Mouse (Mus musculus) CH12.LX (cell line): Measurements from ENCODE around the gene Itpr3. TPM values are rescaled to one million over a fixed set of nuclear protein-coding genes. Genes with fewer than 3 reads are reported as not detected.
A peak's percentile ranks its signal among the peaks of the same experiment; 100 is the strongest.

Experiments used
- DNase-seq: peaks from one replicate; pipeline ENCODE4 v3.0.0-alpha.2; 2013; ENCODE audit errors: extremely low read depth
- H3K27ac ChIP-seq: 2 replicates; pipeline ENCODE4 v1.5.1; 2012; ENCODE audit warnings: low read depth, mild to moderate bottlenecking, control low read depth, moderate library complexity; ENCODE audit not compliant: insufficient read depth
- H3K27me3 ChIP-seq: replicated peaks from 2 replicates; pipeline ENCODE3; 2012; ENCODE audit warnings: inconsistent platforms
- H3K36me3 ChIP-seq, 2 experiments: replicated peaks in 1 of 2; 2 replicates each; pipeline versions ENCODE3 to v1.6.1; 2012; ENCODE audit warnings: inconsistent platforms in 1 of 2, low read length in 1 of 2, mild to moderate bottlenecking in 1 of 2, mixed read lengths in 1 of 2, moderate library complexity in 1 of 2; ENCODE audit not compliant: control insufficient read depth in 1 of 2, insufficient read depth in 1 of 2
- H3K4me1 ChIP-seq, 2 experiments: 2 replicates each; pipeline ENCODE4 v1.6.1; 2012; ENCODE audit warnings: inconsistent platforms in 1 of 2, moderate library complexity in 1 of 2; ENCODE audit not compliant: insufficient read depth in 2 of 2, control insufficient read depth in 1 of 2
- H3K4me2 ChIP-seq: 2 replicates; pipeline ENCODE4 v1.6.1; 2012; ENCODE audit warnings: low read depth, mild to moderate bottlenecking, control low read depth; ENCODE audit not compliant: poor library complexity, insufficient read depth, severe bottlenecking
- H3K4me3 ChIP-seq, 3 experiments: fragments of 150-350 bp in 1 of 3; sonication (generic) in 1 of 3; replicated peaks in 1 of 3; 2 replicates each; pipeline versions ENCODE3 to v1.5.1; 2011 to 2012; ENCODE audit warnings: low read depth in 2 of 3, low read length in 2 of 3, mild to moderate bottlenecking in 2 of 3, moderate library complexity in 2 of 3, control low read depth in 1 of 3, improper control_type of control experiment in 1 of 3, inconsistent platforms in 1 of 3, mixed read lengths in 1 of 3; ENCODE audit not compliant: poor library complexity in 1 of 3
- H3K79me2 ChIP-seq: replicated peaks from 2 replicates; pipeline ENCODE4 v1.6.1; 2012; ENCODE audit warnings: mild to moderate bottlenecking, moderate library complexity; ENCODE audit not compliant: control insufficient read depth, poor library complexity, insufficient read depth, severe bottlenecking; ENCODE audit errors: extremely low read depth
- H3K9ac ChIP-seq: 2 replicates; pipeline ENCODE4 v1.6.1; 2012; ENCODE audit warnings: low read depth, mild to moderate bottlenecking, control low read depth, moderate library complexity; ENCODE audit not compliant: insufficient read depth
- H3K9me3 ChIP-seq: replicated peaks from 2 replicates; pipeline ENCODE3; 2012; ENCODE audit warnings: low read length, inconsistent platforms, mixed read lengths
- BHLHE40 ChIP-seq: IDR thresholded peaks from 2 replicates; pipeline ENCODE4 v1.6.1; 2011; ENCODE audit warnings: mild to moderate bottlenecking, low read depth, low read length, improper control_type of control experiment
- CHD1 ChIP-seq: IDR thresholded peaks from 2 replicates; pipeline ENCODE4 v1.6.1; 2012; ENCODE audit warnings: low read depth, low read length, improper control_type of control experiment, inconsistent platforms
- ETS1 ChIP-seq: conservative IDR thresholded peaks from 2 replicates; pipeline ENCODE4 v1.6.1; 2012; ENCODE audit warnings: low read depth, mild to moderate bottlenecking, inconsistent platforms, low read length, improper control_type of control experiment, moderate library complexity
- HCFC1 ChIP-seq: IDR thresholded peaks from 2 replicates; pipeline ENCODE4 v1.6.1; 2012; ENCODE audit warnings: low read depth, mild to moderate bottlenecking, inconsistent platforms, low read length, improper control_type of control experiment
- JUN ChIP-seq: IDR thresholded peaks from 2 replicates; pipeline ENCODE4 v1.6.1; 2011; ENCODE audit warnings: low read depth, mild to moderate bottlenecking, low read length, improper control_type of control experiment, moderate library complexity; ENCODE audit not compliant: insufficient read depth
- JUND ChIP-seq: conservative IDR thresholded peaks from 2 replicates; pipeline ENCODE4 v1.6.1; 2011; ENCODE audit warnings: low read depth, low read length, improper control_type of control experiment
- KAT2A ChIP-seq: IDR thresholded peaks from 2 replicates; pipeline ENCODE4 v1.6.1; 2012; ENCODE audit warnings: low read length, improper control_type of control experiment, inconsistent platforms; ENCODE audit not compliant: insufficient replicate concordance
- MAFK ChIP-seq: IDR thresholded peaks from 2 replicates; pipeline ENCODE4 v1.6.1; 2011; ENCODE audit warnings: low read length, improper control_type of control experiment; ENCODE audit not compliant: insufficient replicate concordance
- MXI1 ChIP-seq: IDR thresholded peaks from 2 replicates; pipeline ENCODE4 v1.6.1; 2011; ENCODE audit warnings: mild to moderate bottlenecking, low read depth, low read length, improper control_type of control experiment
- PAX5 ChIP-seq: IDR thresholded peaks from 2 replicates; pipeline ENCODE4 v1.6.1; 2012; ENCODE audit warnings: low read length, inconsistent platforms, mixed read lengths
- SIN3A ChIP-seq: IDR thresholded peaks from 2 replicates; pipeline ENCODE4 v1.6.1; 2012; ENCODE audit warnings: low read length, improper control_type of control experiment, inconsistent platforms
- SMC3 ChIP-seq: IDR thresholded peaks from 2 replicates; pipeline ENCODE4 v1.6.1; 2011; ENCODE audit warnings: low read depth, low read length, improper control_type of control experiment
- TCF12 ChIP-seq: IDR thresholded peaks from 2 replicates; pipeline ENCODE4 v1.6.1; 2014; ENCODE audit warnings: low read depth, mild to moderate bottlenecking, inconsistent platforms, low read length, improper control_type of control experiment
- USF1 ChIP-seq: IDR thresholded peaks from 2 replicates; pipeline ENCODE4 v1.6.1; 2014; ENCODE audit warnings: low read depth, mild to moderate bottlenecking, inconsistent platforms, low read length, improper control_type of control experiment
- ZC3H11A ChIP-seq: IDR thresholded peaks from 2 replicates; pipeline ENCODE4 v1.6.1; 2012; ENCODE audit warnings: low read depth, mild to moderate bottlenecking, inconsistent platforms, low read length, improper control_type of control experiment
- dilution Hi-C: fragments of 300-500 bp; cut with MboI; formaldehyde crosslinking; loops from 2 replicates; pipeline ENCODE4 v1.14.3; 2020; ENCODE audit warnings: low sequenced_read_pairs; ENCODE audit not compliant: extremely low pct_unique_long_range_greater_than_20kb, extremely low pct_ligation_motif_present
- in situ Hi-C: fragments of 300-500 bp; cut with MboI; formaldehyde crosslinking; loops from 3 replicates; pipeline ENCODE4 v1.14.3; 2019; ENCODE audit warnings: low sequenced_read_pairs, low pct_ligation_motif_present, low pct_unique_long_range_greater_than_20kb, mixed read lengths
- polyA plus RNA-seq: library from polyadenylated mRNA; unstranded; fragments of >175 nt; gene quantifications from 2 replicates; pipeline ENCODE4 v1.2.1, GENCODE M21; 2012; ENCODE audit warnings: low read depth; ENCODE audit not compliant: insufficient read length
- total RNA-seq, 2 experiments: library from RNA; depleted of rRNA; stranded (reverse); fragments of 300-350 nt in 1 of 2; fragments of >200 nt in 1 of 2; gene quantifications; 2 replicates each; pipeline ENCODE4 v1.2.3; 2012 to 2014

Itpr3 gene
- total and polyA plus RNA-seq, 3 experiments: 2.5 to 11.3 (median 9.5) TPM

DNA sequence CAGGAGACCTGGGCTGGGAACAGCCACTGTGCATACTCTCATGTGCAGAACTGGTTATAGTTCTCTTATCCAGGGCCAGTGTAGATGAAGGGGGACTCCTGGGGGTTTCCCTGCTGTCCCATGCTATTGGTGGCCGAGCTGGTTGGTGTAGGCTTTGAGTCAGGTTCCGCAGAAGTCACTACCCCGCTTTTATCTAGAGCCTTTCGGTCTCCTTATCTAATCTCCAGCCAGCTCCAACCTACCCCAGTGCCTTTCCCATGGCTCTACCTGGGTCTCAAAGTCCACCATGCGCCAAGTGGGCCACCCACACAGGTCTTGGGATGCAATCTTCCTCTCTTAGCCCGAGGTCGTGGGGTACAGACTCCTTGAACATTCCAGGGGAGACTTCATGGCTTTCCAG lies 9.0 kb downstream of the Itpr3 start:
- dilution Hi-C loops: no loop called here
- H3K4me2 ChIP-seq: no peak overlapping the region

DNA sequence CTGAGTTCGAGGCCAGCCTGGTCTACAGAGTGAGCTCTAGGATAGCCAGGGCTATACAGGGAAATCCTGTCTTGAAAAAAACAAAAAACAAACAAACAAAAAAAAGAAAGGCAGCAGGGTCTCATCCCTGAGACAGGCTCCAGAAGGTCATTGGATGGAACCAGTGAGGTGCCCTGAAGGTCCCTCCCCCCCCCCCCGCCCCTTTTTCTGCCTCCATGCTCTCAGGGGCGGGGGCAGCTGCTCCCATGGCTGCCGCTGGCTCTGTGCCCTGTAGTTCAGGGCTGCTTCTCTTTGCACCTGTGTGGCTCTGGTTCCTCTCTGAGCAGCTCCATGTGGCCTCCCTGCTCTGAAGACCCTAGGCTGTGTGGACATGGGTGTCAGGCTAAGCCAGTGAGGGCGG lies 12.0 kb downstream of the Itpr3 start:
- TF ChIP-seq KAT2A (no peak), ZC3H11A (no peak), USF1 (no peak), JUN (no peak), PAX5 (no peak), ETS1 (no peak), JUND (no peak), MXI1 (no peak), SIN3A (no peak), MAFK (no peak), HCFC1 (no peak)
- peaks cover 0 to 15% of the 10 kb centered on the region in 2 experiments for H3K36me3 ChIP-seq
- H3K27ac ChIP-seq: no peak overlapping the region
- no peak overlapping the region for H3K4me2 ChIP-seq
- dilution Hi-C loops: no loop called here
- DNase-seq: no peak
- H3K27me3 ChIP-seq: no peaks in the 10 kb centered on the region
- H3K9ac ChIP-seq: no peak overlapping the region
- H3K79me2 ChIP-seq: no peaks in the 10 kb centered on the region
- in situ Hi-C loops: no loop called here
- H3K9me3 ChIP-seq: no peaks in the 10 kb centered on the region
- H3K4me3 ChIP-seq: no peak overlapping the region
- H3K4me1 ChIP-seq: peaks cover 26 to 51% of the 10 kb centered on the region in 2 experiments

More for the DNA sequence above, 9.0 kb downstream of the Itpr3 start:
- Histone ChIP-seq H3K9ac (no peak overlapping the region), H3K36me3 (peaks cover 0 to 4% of the 10 kb centered on the region in 2 experiments), H3K27ac (no peak overlapping the region), H3K27me3 (no peaks in the 10 kb centered on the region), H3K79me2 (no peaks in the 10 kb centered on the region), H3K4me3 (no peak overlapping the region), H3K4me1 (peaks cover 36 to 62% of the 10 kb centered on the region in 2 experiments), H3K9me3 (peaks cover 2% of the 10 kb centered on the region)
- in situ Hi-C loops: no loop called here
- DNase-seq: no peak
- TF ChIP-seq KAT2A (no peak), BHLHE40 (peak; percentile 37; the same call in 1 of the 2 replicates)

DNA sequence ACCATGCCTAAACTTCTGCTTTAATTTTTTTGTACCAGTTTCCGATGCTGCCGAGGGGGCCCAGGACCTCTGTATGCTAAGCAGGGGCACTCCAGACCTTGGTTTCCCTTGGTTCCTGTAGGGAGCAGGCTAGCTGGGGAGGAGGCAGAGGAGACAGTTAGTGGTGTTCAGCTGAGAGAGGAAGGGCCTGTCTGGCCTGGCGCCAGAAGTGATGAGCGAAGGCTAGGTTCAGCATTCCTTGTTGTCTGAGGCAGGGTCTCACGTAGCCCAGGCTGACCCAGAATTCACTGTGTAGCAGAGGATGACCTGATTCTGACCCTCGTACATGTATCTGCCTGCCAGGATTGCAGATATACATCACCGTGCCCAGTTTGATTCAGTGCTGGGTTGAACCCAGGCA lies 13.8 kb downstream of the Itpr3 start:
- dilution Hi-C loops: no loop called here
- TF ChIP-seq SMC3 (no peak), CHD1 (no peak), TCF12 (no peak)
- TF ChIP-seq, all 38 proteins: peak for 0
- no peak for DNase-seq
- no peak overlapping the region for H3K27ac ChIP-seq
- in situ Hi-C loops: no loop called here
- no peak overlapping the region for H3K4me3 ChIP-seq
- no peak overlapping the region for H3K4me2 ChIP-seq
- H3K9me3 ChIP-seq: no peaks in the 10 kb centered on the region
- H3K79me2 ChIP-seq: no peaks in the 10 kb centered on the region
- no peak overlapping the region for H3K9ac ChIP-seq
- H3K36me3 ChIP-seq: peaks cover 3 to 28% of the 10 kb centered on the region in 2 experiments
- peaks cover 15 to 51% of the 10 kb centered on the region in 2 experiments for H3K4me1 ChIP-seq
- H3K27me3 ChIP-seq: no peaks in the 10 kb centered on the region
